Mouse (Mus musculus) embryo, embryonic 9.5 days (tissue): ENCODE data around the gene Slc38a2.
A peak's percentile ranks its signal among the peaks of the same experiment; 100 is the strongest.

ENCODE experiments used
- DNase-seq: peaks from one replicate; pipeline ENCODE4 v3.0.0-alpha.2; 2017; ENCODE audit errors: extremely low spot score

The Slc38a2 gene

DNA sequence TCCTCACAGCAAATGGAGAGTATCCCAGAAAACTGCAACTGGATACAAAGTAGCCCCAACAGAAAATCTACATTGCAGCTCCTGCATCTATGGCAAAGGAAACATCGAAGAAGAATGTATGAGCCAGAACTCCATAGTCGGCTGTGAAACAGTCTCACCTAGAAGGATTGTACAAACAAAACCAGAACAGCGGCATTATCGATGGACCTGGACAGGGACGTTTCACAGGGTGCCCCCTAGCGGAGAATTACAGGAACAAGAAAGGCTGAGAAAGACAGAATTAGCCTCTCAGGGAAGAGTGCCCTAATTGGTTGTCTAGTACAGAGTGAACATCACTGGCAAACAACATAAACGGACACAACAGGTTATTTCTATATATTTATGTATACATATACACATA is 32.9 kb downstream of the Slc38a2 start:
- peak; percentile 71 for DNase-seq

DNA sequence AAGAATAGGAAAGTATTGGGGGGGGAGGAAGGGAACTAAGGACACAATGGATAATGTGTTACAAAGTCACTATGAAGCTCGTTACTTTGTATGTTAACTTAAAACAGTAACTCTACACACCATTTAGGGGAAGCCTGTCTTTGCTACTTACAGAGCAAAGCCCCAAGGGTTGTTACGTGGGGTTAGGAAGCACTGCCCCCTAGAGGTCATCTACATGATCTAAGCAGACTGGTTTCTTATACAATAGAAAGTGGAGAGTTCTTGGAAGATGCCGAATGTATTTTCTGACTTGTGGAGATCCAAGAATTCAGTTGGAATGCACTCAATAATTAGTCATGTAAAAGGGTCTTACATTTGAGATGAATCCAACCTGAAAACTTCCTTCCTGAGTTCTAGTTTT is 33.6 kb downstream of the Slc38a2 start:
- peak; percentile 70 for DNase-seq

DNA sequence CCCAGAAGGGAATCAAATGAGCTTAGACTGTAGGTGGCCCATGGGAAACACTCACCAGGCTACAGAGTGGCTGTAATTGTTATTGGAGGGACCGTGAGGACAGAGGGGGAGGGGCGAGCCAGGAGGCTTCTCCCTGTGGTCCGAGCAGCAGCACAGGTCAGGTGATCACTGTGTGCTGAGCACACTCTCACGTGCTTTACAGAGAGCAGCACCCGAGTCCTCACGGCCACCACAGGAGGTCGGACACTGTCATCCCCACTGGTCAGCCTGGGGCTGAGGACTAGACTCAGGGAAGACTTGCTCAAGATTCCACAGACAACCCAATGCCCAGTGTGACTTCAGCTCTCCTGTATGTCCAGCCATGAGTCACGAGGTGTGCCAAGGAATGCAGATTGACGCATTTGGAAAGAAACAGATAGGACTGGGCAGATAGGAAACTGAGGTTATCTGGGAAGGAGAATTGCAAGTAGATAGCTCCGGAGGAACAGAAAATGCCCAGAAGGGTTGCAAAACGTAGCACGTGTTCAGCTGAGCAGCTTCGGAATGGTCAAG is 38.9 kb downstream of the Slc38a2 start:
- DNase-seq, result no peak

DNA sequence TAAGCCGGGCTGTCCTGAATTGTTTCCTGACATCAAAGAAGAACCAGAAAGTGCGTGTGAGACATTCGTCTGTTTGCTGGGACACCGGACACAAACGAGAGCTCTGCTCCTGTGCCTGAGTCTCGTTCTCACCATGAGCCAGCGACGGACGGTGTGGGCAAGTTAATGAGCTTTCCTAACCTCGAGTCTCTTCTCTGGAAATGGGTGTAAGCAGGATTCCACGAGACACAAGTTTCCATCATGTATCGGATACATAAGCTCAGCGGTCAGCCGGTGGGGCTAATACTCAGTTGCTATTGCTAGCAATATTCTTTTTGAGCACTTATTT is 41.3 kb downstream of the Slc38a2 start:
- DNase-seq, result no peak

DNA sequence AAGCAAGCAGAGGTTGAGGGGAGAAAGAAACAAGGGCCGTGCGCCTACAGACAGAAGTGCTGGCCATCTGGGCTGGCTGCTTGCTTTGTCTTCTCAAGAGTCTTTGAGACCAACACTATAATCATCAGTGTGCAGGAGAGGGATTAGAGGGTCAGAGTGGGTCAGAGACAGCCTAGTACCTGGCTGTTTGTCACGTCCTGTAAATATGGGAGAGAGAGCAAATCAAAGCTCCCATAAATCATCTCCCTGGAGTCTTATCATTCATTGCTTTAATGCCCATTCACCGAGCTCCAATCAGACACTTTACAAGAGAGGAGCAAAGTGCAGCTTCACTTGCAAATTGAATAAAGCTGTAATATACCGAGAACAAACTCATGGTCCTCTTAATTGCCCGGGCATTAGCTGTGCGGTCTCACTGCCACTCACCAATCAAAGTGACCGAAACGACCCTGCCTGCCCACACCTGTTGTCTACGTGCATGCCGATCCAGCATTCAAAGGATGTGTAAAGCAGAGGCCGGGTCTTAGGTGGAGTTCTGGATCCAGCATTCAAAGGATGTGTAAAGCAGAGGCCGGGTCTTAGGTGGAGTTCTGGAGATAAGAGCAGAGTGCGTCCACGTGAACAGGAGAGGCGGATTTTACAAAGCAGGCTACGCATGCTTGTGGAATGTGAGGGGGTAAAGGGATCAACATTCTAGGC is 41.8 kb downstream of the Slc38a2 start:
- no peak for DNase-seq

DNA sequence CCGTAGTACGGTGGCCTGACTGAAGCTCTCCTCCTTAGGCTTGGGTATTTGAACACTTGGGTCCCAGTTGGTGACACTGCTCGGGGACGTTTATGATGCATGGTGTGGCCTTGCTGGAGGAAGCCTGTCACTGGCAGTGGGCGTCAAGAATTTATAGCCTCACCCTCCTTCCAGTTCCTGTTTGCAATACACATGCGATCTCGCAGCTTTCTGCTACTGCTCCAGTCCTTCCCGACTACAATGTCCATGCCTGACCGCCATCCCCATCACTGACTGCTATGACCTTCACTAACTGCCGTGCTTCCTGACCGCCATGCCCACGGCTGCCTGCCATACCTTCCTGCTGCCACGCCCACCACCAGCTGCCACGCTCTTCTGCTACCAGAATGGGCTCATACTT is 44.0 kb downstream of the Slc38a2 start:
- DNase-seq, result no peak

DNA sequence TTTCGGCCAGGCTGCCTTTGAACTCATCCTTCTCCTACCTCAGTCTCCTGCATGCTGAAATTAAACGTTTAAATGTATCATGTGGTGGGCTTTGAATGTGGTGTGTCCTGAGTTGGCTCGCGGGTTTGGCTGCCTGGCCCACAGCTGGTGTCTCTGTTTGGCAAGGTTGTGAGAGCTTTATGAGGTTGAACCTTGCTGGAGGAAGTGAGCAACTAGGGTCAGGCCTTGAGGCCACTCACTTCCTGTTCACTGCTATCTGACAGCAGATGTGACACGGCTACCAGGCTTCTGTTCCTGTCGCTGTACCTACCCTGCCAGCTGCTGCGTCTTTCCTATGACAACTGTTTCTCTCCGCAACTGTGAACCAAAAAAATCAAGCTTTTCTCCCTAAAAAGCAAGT is 44.8 kb downstream of the Slc38a2 start:
- DNase-seq, result no peak

DNA sequence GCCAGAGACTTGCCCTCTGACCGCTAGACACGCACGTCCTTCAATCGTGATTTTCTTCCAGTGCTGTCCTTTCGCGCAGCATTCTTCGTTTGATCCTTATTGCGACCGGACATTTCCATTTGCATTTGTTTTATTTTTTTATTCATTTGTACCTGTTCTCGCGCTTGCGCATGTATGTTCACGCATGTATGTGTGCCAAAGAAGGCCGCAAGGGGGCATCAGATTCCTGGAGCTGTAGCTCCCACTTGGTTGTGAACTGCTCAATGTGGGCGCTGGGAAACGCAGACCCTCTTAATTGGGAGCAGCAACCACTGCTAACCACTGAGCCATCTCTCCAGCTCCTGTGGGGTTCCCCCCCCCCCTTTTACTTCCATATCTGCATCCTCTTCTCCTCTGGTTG is 46.5 kb downstream of the Slc38a2 start:
- no peak for DNase-seq

DNA sequence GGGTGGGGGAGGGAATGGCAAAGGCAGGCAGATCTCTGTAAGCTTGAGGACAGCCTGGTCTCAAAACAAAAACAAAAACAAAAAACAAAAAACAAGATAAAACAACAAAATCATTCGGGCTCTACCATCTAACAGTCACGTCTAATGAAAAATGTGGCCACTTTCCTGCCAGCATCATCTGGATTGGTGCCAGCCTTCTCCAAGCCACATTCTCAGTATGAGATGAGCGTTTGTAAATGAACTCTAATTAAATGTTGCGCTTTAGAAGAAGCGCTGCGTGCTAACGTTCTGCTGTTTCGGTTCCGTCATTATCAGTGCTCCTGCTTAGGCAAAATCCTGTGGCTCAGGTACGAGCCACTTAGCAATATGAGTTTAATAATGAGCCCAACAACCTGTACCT is 47.0 kb downstream of the Slc38a2 start:
- DNase-seq, result no peak

DNA sequence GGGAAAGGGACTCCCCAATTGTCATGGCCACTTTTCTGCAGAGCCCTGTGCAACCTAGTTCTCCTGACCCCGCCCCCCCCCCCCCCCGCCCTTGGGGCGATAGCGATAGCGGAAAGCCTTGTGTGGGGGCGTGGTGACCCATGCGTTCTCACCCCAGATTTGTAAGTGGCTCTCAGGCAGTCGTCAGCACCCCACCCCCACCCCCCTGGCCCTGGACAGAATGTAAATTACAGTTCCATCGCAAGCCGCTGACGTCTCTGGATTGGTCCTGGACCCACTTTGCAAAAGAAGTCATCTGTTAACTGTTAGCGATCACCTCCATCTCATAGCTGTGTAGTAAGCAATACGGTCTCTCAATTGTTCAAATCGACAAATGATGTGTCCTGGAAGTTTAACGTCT is 52.2 kb downstream of the Slc38a2 start:
- no peak for DNase-seq

DNA sequence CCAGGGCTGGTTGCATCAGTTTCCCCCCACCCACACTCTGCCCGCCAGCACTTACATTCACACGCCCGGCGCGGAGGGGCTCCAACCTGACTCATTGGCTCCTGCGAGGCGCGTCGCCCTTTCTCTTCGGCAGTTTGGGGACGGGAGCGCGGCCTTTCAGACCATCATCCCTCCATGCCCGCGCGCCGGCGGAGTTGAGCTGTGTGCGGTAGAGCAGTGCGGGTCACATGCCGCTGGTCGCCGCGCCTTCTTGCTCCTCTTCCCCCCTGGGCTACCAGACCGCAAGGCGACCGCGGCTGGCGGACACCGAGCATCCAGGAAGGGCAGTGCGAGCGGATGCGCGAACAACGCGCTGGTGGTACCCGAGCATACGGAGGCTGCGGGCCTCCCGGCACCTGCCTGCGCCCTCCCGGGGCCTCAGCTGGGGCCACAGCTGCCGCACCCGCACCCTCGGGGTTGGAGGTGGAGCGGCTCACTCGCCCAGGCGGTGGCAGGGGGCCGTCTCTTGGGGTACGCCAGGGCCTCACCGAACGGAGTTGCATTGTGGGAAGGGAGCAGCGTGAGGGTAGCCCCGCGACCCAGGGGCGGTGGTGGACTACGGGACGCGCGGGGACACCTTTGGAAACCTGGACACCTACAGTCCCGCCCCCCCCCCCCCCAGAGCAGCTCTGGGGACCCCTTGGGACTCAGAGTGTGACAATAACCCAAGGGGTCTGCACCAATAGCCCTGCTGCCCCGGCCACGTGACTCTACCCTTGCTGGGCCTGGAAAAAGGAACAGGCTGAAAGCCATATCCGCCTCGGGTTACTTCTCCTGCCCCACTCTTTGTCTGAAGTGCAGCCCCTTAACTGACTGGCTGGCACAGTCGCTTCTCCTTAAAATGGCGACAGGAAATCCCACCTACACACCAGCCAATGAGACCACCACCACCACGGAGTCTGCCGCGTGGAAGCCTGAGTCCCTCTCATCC is 56.8 kb downstream of the Slc38a2 start, which contains the start of gene Slc38a1:
Gene Slc38a1 (minus strand): TSS at position 478 of the 970 bp plus-strand sequence.
- DNase-seq, result peak; percentile 87

DNA sequence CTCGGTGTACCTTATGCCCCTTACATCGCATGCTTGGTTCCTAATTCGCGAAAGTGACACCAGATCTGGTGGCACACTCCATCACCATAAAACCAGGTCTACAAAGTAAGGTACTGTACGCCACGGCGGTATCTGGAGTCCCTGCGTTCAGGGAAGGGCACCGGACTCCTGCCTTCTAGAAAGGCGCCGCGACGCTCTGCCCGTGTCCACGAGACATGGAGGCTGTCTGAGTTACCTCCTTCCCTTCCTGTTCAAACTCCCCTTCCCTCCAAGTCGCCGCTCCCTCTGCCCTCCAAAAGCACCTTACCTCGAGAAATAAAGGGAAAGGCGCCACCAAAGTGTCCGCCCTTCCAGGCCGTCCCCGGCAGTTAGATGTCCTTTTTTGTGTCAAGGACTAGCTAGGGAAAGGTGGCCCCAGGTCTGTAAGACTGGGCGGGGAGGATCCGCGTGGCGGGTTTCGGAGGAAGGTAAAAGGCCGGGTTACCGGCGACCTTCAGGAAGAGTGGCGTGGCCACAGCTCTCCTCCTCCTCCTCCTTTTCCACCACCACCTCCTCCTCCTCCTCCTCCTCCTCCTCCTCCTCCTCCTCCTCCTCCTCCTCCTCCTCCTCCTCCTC is 57.6 kb downstream of the Slc38a2 start:
- DNase-seq, result peak; percentile 74

DNA sequence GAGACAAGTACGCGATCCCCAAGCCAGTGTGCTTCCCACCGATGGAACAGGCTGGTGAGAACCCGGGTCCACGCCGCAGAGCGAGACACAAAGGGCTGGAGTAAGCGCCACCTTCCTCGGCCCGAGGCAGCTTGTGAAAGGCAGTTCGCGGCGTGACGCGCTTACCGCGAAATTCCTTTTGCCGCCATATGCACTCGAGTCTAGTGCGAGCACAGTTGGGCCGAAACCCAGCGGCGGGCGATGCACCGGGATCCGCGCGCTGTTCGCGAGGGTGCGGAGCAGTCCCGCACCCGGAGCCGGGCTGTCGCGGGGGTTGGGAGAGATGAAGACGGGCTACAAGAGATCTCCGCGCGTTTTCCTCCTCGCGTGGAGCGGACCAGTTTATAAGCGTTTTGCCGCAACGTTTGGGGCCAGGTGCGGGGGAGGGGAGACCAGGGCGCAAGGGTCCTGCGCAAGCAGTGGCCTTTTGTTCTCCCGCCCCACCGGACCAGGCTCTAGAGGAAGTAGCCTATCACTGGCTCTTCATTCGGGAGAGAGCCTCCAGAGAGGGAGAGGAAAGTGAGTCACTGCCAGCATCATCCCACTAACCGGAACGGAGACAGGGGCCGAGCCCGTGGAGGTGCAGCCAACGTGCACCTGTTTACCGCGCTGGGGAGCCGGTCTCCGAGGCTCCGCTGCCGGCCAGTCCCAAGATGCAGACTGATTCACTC is 58.3 kb downstream of the Slc38a2 start:
- peak; percentile 87 for DNase-seq

DNA sequence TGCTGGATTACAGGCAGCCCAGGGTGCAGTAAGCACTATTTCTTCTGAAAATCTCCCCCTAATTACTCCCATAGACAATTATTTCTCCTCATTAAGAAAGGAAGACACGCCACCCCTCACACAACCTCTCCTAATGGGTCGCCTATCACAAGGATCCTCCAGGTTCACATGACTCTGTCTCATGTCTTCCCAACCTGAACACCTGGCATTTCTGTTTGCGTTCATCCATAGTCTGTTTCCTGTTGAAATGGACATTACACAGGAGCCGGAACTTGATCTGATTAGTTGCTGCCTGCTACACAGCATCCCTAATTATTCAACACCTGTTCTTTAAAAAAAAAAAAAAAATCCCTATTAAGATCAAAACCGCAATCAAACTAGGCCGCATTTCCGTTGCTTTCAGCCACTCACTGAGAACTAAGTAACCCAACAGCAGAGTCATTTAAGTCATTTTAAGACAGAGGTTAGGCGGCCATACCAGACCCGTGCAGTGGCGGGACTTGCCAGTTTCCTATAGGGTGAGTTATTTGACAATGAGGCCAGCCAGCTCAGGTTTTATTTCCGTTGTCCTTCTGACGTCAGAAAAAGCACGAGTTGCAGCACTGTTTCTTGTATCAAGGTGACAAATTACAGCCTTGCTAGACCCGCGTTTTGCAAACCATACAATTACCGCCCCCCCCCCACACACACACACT is 59.1 kb downstream of the Slc38a2 start:
- DNase-seq, result peak; percentile 58

DNA sequence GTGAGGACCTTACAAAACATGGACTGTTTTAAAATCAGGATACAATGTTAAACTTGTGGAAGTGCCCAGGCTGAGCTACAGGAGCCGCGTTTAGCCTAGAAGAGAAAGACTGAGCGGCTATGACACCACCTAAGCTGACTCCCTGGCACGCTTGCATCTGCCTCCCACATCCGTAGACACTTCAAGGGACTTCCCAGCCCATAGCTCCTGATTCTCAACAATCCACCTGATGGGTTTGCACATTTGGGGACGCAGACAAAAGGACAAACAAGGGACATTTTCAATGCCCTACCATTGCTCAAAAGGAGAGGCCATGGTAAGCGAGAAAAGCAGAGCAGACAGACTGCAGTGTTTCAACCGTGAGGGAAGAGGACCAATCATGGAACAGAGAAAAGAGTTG is 59.9 kb downstream of the Slc38a2 start:
- DNase-seq, result no peak

DNA sequence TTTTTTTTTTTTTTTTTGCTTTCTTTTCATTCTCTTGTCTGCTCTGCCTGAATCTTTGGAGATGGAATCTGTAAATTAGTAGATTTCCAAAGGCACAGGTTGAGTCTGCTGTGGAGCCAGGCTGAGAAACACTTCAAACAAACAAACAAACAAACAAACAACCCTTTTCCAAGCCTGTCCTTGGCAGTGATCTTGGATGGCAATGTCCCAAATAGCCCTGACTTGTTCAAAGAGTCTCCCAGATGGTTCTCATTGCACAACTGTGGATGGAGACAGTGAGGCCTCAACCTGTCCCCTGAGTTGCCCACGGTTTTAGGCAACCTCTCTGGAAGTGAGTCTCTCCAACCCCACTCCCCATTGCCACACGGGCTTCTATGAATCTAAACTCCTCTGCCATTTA is 60.9 kb downstream of the Slc38a2 start:
- no peak for DNase-seq

DNA sequence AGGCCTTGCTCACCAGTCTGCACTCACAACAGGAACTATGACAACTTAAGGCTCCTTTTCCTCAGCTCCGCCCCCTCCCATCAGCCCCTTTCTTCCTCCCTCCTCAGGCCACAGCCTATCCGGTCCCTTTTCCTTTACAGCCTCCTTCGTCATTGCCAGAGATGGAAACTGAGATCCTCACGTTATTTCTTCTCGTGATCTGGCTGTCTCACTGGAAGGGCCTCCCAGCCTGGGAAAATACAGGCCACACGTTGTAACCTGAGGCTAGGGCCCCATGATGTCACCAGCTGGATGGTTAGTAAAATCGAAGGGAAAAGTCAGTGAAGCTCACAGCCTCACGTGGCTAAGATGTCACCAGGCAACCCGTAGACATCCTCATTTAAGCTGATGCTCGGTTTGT is 61.4 kb downstream of the Slc38a2 start:
- no peak for DNase-seq
